Mouse (Mus musculus) gastrocnemius, postnatal 36 days (tissue): ENCODE measurements around the gene Zkscan17. TPM values are rescaled to one million over a fixed set of nuclear protein-coding genes. Genes with fewer than 3 reads are reported as not detected.

Source experiments
- DNase-seq, 2 experiments: peaks; one replicate each; pipeline ENCODE4 v3.0.0; 2022
- intact Hi-C: fragments of 180-260 bp; cut with DNase I; formaldehyde crosslinking; loops from one replicate; pipeline ENCODE4 v1.15.1; 2025
- total RNA-seq, 2 experiments: library from RNA; stranded (reverse); gene quantifications; 2 replicates each; pipeline ENCODE4 v1.2.3; 2021

Gene Zkscan17
- total RNA-seq, 2 experiments from 2014 or later = 14.8 to 17.1 TPM

DNA sequence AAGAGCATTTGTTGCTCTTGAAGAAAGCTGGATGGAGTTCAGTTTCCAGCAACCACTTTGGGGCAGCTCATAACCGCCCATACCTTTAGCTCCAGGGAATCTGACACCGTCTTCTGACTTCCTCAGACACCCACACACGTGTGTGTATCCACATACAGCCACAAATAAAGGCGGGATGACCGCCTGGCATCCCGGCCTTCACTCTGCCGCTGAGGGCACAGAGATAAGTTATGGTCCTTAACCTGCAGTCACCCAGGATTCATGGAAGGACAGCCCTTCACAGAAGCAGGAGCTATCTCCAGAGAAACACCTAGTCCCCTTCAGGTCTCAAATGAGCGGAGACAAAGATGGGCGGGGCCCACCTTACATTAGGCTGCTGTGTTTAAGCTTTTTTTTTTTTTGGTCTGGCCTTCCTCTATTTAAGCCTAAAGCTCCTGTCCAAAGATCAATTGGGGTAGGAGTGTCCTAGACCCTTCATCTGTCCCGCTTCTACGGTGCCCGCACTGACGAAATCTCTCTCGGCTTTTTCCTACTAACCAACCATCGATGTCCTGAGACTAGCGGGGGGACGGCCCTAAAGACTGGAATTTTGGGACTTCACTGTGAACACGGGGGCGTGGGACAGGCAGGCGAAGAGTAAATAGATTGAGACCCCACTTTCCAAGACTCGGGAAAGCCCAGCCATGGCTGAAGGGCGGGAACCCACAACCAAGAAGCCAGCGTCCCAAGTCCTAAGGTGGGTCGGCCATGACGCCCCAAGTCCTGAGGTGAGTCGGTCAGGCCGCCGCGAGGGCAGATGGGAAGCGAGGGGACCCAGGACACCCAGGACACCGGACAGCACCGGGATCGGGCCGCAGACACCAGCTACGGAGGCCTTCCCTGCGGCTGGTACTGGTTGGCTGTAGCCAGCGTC, 54.9 kb downstream of the Zkscan17 start:
- intact Hi-C loops = no loop called here
- DNase-seq = no peak

DNA sequence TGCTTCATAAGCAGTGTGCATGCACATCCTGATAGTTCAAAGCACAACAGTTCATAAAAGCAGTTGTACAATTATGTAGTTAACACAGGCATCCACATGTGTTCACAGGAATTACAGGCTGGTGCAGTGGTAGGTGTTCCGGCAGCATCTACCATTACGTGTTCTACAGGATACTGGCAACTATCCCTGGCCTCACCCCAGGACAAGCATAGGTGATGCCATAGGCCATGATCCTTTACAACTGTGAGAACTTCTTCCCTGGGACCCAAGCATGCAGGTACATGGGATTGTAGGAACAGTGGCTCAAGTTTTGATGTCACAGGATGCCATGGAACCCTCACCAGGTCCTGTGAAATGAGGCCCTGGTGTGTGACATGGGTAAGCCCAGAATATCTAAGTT, 66.1 kb downstream of the Zkscan17 start:
- DNase-seq = no peak
- intact Hi-C loops = no loop called here

DNA sequence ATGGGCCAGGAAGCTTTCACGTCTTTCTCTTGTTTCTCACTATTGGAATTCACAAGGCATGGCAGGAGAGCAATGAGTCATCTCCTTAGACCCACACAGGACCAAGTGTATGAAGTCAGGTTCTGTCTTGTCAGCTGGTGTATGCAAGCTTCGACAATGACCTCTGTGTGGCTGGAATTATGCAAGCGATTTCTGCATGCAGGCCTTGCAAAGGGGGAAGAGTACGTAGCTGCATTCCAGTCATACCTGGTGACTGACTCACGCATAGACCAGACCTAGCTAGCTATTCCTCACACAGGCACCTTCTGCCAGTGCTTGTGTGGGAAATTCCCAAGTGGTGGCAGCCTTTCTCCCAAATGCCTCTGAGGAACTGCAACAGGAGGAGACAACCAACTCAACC, 67.6 kb downstream of the Zkscan17 start:
- intact Hi-C loops = no loop called here
- no peak for DNase-seq

DNA sequence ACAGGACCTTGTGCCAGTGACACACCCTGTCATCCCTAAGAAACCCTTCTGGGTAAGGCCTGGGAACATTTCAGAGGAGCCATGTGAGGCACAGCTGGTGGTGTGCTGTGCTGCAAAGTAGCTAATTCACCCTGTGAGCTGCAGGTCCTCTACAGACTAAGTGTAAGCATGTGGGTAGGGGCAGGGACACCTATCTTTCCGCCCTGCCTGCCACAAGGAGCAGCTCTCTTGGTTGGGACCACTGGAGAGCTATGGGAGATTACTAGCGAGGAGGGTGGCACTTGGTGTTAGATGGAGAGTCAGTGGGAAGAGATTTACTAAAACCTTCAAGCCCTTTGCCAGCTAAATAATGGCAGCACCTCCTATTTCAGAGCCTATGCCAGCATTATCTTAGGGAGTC, 69.7 kb downstream of the Zkscan17 start:
- no peak for DNase-seq
- intact Hi-C loops = no loop called here

DNA sequence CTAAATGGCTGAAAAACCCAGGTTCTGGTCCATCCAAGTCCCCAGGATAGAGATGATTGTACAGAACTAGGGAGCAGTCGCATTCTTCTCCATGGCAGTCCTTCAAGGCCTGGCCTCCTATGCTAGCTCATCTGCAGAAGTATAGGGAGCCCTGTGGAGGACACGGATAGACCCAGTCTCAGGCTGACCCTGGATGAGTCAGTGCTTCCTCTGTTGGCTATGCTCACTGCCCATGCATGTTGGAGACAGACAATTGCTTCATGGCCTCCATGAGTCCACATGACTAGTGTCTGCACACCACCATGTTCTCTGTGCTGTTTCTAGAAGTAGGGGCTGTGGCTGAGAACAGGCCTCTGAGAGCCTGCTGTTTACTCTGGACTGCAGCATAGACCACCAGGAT, 70.2 kb downstream of the Zkscan17 start:
- intact Hi-C loops = no loop called here
- no peak for DNase-seq

DNA sequence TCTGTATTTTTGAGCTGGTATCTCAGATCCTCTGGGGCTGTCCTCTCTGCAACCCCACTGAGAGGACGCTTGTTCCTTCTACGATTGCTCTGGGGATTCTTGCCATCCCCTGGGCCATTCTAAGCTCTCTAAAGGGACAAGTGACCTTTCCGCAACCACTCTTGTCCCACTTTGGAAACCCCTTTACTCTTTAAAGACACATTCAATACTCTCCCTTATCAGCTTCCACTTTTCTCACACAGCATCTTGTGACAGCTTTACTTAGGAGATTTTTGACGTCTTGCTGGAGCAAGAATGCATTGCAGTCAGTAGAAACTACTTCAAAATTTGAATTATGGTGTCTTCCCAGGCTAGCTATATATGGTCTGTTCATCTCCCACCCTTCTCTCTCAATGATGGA, 75.5 kb downstream of the Zkscan17 start, which contains the start of gene Snap47:
Snap47 (minus strand) TSS at position 101 of the 400 bp plus-strand sequence.
- intact Hi-C loops = no loop called here
- DNase-seq = no peak

DNA sequence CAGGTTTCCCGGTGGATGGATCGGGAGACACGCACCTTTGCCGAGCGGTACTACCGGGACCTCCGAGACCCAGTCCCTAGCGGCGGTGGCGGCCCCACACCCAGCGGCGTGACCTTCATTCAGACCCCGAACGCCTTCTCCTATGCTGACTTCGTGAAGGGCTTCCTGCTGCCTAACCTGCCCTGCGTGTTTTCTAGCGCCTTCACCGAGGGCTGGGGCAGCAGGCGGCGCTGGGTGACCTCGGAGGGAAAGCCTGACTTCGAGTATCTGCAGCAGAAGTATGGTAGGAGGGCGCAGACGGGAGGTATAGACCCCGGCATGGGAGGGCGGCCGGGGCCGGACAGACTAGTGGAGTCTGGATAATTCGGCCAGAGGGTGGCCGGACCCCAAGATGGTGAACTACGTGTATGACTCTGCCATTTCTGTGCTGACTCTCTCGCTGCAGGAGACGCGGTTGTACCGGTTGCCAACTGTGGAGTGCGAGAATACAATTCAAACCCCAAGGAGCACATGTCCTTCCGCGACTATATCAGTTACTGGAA, 76.2 kb downstream of the Zkscan17 start:
- no peak for DNase-seq
- intact Hi-C loops = no loop called here

DNA sequence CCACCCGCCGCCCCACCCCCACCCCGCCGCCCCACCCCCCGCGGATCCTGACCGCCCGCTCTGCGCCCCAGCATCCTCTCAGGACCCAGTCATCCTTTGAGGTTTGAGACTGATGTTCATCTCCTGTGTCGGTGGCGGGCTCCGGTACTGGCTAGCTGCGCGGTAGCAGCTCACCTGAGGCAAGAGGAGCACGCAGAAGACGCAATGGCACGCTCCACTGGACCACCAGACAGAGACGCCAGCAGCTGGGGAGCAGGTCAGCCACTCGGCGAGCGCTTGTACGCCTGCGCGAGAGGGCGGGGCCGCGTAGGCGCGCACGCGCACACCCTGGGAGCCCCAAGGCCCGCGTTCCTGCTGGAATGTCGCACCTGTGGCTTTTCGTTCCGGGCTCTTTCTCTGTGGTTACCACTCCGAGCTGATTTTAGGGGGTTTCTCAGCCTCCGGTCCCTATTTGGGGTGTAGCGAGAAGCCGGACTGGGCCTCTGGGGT, 76.8 kb downstream of the Zkscan17 start, which contains the start of gene Jmjd4:
Jmjd4 (plus strand) TSS at position 305 of the 489 bp plus-strand sequence.
- intact Hi-C loops = no loop called here

DNA sequence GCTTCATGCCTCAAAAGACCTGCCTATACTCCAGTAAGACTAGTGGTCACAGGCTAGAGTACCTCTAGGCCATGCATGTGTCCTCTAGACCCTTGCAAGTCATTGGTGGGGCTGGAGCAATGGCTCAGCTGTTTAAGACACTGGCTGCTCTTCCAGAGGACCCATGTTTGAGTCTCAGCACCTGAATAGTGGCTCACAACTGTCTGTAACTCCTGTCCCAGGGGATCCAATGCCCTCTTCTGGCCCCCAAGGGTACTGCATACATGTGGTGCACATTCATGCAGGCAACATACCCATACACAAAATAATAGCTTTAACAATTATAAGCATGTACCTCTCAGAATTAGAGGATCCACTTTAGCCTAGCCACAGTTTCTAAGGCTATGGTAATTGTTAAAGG, 83.4 kb downstream of the Zkscan17 start:
- intact Hi-C loops = no loop called here
- no peak for DNase-seq

More for the DNA sequence above, 76.8 kb downstream of the Zkscan17 start, which contains the start of gene Jmjd4:
- peak; percentile 86 to 91 for DNase-seq

DNA sequence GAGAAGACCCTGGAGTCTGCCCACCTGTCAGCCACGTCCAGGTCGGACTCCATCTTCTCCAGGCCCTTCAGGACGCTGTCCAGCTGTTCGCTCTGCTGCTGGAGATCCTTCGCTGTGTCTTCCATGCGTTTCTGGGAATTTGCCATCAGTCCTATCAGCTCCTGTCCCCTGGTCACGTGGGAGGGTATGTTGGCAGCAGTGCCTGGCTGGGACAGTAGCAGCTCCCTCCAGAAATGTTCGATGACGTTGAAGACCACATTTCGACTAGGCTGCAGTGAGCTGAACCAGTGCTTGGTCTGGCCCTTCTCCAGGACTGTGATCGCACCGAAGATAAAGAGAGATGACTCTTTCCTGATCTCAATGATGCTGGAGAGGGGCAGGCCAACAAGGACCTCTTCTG, 88.6 kb downstream of the Zkscan17 start:
- intact Hi-C loops = no loop called here

More for the DNA sequence above, 88.6 kb downstream of the Zkscan17 start:
- DNase-seq = no peak

Other genes with a start within 250 kb of the Zkscan17 start
- gene Wnt3a, start 236.0 kb downstream of the Zkscan17 start, total RNA-seq = not detected
- 1 to 10 TPM; 8.4 to 9.5 TPM for gene Wnt9a, start 219.8 kb downstream of the Zkscan17 start, total RNA-seq
- gene Prss38, start 151.1 kb downstream of the Zkscan17 start, total RNA-seq = not detected
- gene Jmjd4, start 76.7 kb downstream of the Zkscan17 start, total RNA-seq = 1 to 10 TPM; 6.9 to 8.2 TPM
- gene Snap47, start 75.6 kb downstream of the Zkscan17 start, total RNA-seq = 10 to 100 TPM; 19.5 to 20.5 TPM
- 1 to 10 TPM; 1.8 to 2.8 TPM for gene Zfp867, start 54.3 kb downstream of the Zkscan17 start, total RNA-seq
- under 1 TPM in 1 of 2 experiments, not detected in 1; 0.10 TPM for gene Nlrp3, start 14.8 kb upstream of the Zkscan17 start, total RNA-seq
- gene Olfr222, start 49.5 kb upstream of the Zkscan17 start, total RNA-seq = not detected
- gene Olfr223, start 66.5 kb upstream of the Zkscan17 start, total RNA-seq = not detected
- gene Mprip, start 134.6 kb upstream of the Zkscan17 start, total RNA-seq = 10 to 100 TPM; 65.7 to 76.2 TPM